Mouse (Mus musculus): ENCODE data around the gene Hddc2. TPM values are rescaled to one million over a fixed set of nuclear protein-coding genes. Genes with fewer than 3 reads are reported as not detected.

Gene Hddc2
- polyA plus RNA-seq (2012; rRNA removed) = 42.1 and 49.8 TPM in 2 replicates

GRCm38 (mm10) chr10:31312865-31313848 is at the start of gene Hddc2:
TSS of gene Hddc2 (plus strand) at chr10:31313383.

Other genes starting within 250 kb of the Hddc2 start
- 15.0 and 29.0 TPM in 2 replicates for gene Tpd52l1, start 132.6 kb downstream of the Hddc2 start, polyA plus RNA-seq (2012; rRNA removed)